Mouse (Mus musculus): ENCODE measurements around the gene Enthd1. TPM values are rescaled to one million over a fixed set of nuclear protein-coding genes. Genes with fewer than 3 reads are reported as not detected.
"Not testable (repeated sequence)": the region's sequence is repeated elsewhere in the genome, so short reads cannot be mapped to it uniquely, and the experiment has no call there.

Enthd1 gene
- total RNA-seq (2021) = not detected in 2 replicates
- long read RNA-seq = 0 reads

DNA sequence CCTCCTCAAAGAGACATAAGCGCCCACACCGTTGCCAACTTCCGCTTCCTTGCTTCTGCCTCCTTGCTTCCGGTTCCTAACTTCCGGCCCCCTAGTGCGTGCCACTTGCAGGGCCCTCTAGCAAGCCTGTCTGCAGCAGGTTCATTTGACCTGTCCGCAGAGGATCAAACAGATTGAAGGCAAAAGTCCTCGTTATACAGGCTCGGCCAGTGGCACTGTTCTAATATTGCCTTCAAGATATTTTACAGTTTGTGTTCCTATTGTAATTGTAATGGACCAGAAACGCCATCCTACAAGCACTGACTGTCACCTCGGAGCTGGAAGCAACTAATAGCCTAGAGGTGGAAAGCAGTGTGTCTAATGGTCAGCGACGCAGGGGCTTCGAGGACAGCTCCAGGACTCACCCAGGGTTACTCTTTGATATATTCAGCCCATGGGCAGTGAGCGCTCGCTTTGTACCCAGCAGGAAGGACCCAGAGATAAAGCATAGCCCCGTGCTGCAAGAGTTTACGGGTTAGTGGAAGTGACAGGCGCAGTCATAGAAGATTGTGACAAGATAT lies at the start of gene Enthd1:
Gene Enthd1, minus strand, starts transcription at position 51 of the 560 bp plus-strand sequence.
- DNase-seq = no peak

- DNase-seq = no peak
Observed at GRCm38 (mm10) chr15:80613904-80614303, 48.9 kb upstream of the Enthd1 start.

DNA sequence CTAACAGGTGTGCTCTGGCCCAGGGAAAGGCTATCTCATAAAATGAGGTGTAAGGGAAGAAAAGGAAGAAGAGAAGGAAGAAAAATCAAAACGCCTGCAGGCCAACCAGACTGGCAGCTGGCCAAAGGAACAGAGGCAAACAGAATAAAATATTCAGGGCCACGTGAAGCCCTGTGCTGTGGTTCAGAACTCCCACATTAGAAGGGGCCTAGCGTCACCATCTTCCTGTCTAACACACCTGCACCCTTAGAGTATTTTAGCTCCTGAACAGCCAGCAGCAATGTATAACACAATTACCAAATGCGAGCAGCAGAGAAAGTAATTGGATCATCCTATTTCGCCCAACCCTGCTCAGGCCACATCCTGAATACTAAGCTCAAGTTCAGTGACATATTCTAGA lies 46.5 kb upstream of the Enthd1 start:
- no peak for DNase-seq

DNA sequence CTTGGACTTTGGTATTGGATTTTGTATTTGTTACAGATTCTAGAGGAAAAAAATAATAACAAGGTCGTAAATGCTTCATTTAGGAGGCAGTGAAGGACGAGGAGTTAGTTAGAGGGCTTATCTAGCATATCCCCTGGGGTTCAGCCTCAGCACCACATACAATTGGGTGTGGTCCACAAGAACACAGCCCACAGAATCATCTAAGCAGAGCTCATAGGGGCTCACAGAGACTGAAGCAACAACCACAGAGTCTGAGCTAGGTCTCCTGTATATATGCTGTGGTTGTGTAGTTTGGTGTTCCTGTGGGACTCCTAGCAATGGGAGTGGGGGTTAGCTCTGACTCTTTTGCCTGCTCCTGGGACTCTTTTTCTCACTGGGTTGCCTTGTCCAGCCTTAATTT lies 45.4 kb upstream of the Enthd1 start:
- no peak for DNase-seq

GRCm38 (mm10) chr15:80607970-80608369 lies 43.0 kb upstream of the Enthd1 start:
- no peak for DNase-seq

DNA sequence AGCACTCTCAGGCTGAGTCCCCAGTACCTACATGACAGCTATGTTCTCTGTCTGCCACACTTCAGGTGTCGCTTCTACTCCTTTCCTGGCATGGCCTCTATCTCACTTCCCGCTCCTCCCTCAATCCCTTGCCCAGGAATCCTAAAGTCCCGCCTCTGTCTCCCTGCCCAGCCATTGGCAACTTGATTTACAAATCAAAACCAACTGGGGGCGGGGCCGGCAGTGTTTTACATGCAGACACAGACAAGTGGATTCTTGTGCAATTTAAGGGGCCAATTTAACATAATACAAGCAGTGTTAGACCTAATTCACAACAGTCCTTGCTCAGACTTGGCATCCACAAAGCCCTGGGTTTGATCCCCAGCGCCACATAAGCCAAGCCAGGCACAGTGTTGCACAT lies 39.1 kb upstream of the Enthd1 start:
- DNase-seq = no peak

DNA sequence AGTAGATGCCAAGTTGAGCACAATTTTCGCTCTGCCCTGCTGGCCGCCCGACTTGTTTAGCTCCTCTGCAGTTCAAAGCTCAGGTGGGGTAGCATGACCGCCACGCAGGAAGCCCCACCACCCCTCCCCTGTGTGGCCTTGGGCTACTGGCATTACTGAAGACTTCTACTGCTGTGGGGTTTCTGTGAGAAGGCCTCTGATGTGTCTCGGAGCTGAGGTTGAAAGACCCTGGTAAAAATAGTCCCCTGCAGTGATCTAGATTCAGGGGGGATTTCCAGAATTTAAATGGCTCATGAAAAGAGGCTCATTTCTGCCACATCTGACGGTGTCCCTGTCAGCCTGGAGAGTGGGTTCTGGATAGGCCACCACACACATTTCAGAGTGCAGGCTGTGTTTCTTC lies 37.5 kb upstream of the Enthd1 start:
- DNase-seq = no peak

DNA sequence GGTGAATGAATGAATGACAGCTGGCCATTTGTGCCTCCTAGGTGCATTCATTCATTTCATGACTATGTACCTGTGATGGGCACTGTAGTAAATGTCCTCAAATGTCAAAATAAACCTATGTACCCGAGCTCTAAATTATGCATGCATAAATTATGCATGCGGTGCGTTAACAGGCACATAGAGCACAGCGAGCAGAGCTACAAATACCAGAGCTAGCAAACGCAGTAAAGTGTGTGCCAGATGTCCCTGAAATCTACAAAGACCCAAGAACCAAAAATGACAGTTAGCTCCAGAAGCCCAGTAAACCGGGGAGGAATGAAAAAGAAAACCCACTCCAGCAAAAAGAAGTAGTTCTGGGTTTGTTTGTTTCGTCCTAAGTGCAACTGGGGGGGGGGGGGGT lies 36.5 kb upstream of the Enthd1 start:
- no peak for DNase-seq

- no peak for DNase-seq
Observed at GRCm38 (mm10) chr15:80599843-80600242, 34.9 kb upstream of the Enthd1 start.

DNA sequence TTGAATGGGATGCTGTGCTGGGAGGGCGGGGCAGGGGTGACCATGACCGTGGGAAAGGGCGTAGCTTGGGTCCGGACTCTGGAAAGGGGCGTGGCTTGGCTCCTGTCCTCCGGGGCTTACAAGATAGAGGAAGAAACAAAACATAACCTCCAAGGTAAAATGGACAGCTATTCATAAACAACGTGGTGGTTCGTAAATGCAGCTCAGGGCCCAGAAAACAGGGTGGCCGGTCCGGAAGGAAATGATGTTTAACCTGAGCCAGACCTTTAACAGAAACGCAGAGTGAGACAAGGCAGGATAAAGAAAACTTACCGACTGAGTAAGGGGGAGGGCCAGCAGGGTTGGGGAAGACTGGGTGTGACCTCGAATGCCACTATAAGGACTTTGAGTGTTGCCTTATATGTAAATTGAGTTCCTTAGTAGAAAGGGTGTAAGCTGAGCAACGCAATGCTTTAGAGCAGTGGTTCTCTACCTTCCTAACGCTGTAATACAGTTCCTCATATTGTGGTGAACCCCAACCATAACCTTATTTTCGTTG lies 34.3 kb upstream of the Enthd1 start:
- DNase-seq = peak; percentile 54

GRCm38 (mm10) chr15:80598750-80599149 lies 33.8 kb upstream of the Enthd1 start:
- DNase-seq = no peak

DNA sequence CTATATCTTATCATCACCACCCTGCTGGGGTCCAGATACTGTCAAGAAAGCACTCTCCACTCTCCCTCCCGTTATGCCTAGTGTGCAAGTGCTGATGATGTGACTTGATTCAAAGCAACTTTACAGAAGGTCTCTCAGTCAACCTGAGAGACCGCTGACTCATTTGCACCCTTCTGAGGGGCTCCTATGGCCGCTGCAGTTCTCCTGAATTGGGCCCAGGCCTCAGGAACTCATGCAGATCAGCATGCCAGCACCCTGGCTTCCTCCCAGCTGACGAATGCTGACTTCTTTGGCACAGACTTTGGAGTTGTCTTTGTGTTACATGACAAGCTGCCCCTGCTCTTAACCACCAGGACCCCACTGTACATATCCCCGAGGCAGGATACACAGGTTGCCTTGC lies 28.9 kb upstream of the Enthd1 start:
- no peak for DNase-seq

DNA sequence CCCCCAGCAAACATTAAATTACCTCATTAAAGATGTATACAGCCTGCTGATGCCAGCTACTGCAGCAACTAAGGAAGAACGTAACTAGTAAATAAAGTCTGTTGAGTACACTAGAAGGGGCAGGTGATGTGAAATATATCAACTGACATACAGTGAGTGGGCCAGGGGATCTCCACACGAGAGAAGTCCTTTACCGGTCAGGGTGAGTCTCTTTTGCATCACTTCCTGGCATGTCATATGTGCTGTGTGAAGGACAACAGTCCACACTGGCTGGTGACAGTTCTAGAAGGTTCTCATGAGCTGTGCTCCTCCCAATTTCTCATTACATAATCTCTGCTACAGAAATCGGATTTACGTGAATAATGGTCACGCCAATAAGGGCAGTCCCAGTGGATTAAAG lies 27.8 kb upstream of the Enthd1 start:
- no peak for DNase-seq

DNA sequence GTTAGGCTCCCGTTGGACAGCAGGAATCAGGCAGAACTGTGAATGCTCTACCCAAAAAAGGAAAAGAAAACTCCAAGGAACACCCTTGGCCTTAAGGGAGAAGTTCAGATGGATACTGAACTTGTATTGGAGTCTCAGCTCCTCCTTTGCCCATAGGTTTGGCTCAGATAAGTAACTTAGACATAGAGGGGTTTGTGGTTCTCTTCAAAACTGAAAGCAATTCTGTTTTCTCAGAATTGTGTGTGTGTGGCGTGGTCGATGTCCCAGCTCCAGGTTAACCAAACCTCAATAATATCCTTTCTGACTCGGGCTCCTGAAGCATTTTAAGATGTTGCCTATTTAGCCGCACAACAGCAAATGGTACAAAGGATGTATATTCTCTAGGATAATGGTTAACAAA lies 25.7 kb upstream of the Enthd1 start:
- DNase-seq = no peak

- no peak for DNase-seq
Observed at GRCm38 (mm10) chr15:80586296-80586695, 21.3 kb upstream of the Enthd1 start.

DNA sequence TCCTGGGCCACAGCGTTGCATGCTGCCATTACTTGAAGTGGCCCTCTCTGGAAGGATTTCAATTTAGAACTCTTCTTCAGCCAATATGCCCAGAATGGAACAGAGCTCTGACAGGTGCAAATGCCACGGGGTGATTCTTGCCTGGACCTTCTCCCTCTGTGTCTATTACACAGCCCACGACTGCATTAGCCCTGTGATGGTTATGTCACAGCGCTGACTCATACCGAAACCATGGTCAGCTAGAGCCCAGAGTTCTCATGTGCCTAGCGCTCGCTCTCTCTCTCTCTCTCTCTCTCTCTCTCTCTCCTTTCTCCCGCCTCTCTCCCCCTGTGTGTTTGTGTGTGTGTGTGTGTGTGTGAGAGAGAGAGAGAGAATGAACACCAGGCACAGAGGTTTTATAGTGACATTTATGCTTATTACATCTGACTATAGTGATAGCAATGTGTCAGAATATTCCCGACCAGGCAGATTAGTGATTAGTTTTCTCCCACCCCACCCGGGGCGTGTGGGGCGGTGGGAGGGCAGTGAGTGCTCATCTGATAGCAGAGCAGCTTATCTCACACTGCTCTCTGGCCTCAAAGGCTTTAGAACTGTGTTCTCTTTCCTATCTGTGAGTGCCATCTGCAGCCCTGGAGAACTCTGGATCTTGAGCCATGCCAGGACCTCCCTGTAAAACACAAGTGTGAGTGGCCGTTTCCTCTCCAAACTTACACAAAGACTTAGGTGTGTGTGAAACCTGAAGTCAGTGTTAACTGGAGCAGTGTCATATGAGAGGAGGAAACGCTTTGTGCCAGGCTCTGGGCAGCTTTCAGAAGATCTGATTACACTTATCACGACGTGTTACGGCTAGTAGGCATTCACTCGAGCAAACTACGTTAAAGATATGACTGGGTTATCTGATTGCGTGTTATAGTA lies 17.9 kb upstream of the Enthd1 start:
- peak; percentile 32 for DNase-seq

- not testable (repeated sequence) for DNase-seq
Observed at GRCm38 (mm10) chr15:80580585-80580984, 15.6 kb upstream of the Enthd1 start.

GRCm38 (mm10) chr15:80579121-80579520 lies 14.2 kb upstream of the Enthd1 start:
- DNase-seq = no peak

DNA sequence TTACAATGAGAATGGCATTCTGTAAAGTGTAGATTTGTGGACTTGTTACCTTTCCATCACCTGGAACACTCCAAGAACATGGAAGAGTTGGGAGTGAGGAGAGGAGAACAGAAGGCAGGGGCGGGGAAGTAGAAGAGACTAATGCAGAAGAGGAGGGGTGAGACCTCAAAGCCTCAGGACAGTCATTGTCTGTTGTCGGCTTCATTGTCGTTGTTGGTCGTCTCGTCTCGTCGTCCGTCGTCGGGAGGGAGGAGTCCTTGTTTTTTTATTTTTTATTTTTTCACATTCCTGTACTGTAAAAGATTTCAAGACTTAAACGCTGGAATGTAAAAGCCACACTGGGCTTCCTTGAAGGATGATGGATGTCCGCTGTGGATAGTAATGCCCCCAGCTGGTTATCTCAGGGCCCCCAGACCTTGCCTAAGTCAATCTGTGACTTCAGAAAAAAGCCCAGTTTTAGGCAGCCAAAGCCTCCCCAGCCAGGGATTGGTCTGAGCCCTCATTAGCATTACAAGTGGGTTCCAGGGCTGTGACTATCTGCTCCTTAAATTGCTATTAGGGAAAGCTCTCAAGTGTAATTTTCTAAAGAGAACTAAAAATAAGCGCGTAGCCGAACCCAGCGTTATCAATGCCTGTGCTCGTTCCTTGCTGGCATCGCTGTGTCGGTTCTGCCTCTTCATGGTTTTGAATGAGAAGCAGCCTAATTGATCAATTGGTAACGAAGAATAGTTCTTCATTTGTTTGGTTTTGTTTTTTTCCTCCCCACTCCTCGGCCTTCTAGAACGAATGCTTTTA lies 12.4 kb upstream of the Enthd1 start:
- DNase-seq = no peak

DNA sequence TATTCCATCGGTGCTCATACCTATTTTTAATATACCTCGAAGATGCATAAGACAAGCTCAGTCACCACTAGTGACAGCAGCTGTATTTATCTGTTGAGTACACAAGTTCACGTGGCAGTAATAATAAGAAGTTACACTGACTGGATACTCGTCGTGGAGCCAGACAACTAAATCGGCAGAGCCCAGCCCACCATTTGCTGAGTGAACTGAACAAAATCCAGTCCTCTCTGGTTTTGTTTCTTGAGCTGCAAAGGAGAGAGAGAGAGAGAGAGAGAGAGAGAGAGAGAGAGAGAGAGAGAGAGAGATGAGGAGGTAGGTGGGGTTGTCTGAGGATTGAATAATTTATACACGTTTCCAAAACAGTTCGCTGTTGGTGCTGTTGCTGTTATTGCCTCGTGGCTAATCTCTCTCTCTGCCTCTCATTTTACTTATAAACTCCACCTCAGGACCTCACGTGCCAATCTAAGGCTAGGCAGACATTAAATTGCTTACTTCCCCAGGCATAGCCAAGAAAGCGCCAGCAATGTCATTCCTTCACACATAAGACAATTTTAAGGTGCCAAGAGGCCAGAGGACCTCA lies 11.5 kb upstream of the Enthd1 start:
- no peak for DNase-seq

DNA sequence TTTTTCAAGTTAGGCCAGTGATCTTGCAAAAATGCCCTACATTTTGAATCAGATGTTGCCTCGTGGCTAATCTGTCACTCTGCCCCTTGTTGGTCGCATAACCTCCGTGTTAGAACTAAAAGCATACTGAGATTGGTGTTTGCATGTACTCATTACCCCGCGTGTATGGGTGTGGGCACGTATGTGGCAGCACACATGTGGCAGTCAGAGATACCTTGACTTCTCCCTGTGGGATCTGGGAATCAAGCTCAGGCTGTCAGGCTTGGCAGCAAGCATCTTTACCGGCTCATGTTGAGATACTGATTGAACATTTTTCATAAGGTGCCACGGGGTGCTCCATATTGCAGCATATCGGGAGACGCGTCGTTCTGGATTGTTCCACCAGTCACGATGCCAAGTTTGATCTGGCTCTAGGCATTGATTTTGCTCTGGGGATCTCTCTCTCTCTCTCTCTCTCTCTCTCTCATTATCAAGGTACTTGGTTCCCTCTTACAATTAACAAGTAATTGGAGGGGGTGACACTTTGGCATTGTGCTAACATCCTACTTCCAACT lies 10.9 kb upstream of the Enthd1 start:
- no peak for DNase-seq
